Mouse (Mus musculus): Measurements from ENCODE around the gene Fut7.

Fut7 gene

DNA sequence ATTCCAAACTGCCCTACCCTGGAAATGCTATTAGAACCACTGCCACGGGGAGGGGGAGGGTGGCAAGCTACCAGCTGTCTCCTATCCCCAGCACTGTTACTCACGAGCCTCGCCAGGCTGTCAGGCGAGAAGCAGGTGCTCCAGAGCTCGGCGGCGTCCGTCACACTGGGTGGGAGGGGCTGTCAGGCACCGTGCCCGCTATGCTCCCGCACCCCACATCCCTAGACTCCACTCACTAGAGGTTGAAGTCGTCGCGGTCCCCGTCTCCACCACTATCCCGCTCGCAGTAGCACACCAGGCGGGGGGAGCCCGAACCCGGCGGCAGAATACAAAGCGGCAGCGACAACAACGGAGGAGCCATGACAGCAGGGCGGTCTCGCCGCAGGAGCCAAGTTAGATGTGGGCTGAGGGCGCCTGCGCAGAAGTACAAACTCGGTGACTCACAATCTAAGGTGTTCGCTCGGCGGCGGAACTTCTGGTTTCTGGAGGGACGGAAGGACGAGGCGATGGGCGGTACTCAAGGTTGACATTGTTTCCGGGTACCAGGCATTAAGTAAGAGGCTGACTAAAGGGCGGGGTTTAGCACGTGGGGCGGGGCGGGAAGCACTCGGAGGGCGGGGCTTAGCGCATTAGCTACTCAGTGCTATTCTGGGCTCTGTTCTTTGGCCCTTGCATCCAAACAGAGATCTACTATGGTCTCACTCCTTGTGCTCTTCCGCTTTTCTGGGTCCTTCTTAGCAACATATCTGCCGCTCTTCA is 37.7 kb downstream of the Fut7 start, which contains the start of gene Paxx:
TSS of gene Paxx (minus strand) at position 544 of the 759 bp plus-strand sequence.
- peak; percentile 92 to 96 for DNase-seq

GRCm38 (mm10) chr2:25461407-25461806 is 38.3 kb downstream of the Fut7 start:
- DNase-seq = no peak

- no peak for DNase-seq
Measured at GRCm38 (mm10) chr2:25463630-25464029, 40.6 kb downstream of the Fut7 start.

DNA sequence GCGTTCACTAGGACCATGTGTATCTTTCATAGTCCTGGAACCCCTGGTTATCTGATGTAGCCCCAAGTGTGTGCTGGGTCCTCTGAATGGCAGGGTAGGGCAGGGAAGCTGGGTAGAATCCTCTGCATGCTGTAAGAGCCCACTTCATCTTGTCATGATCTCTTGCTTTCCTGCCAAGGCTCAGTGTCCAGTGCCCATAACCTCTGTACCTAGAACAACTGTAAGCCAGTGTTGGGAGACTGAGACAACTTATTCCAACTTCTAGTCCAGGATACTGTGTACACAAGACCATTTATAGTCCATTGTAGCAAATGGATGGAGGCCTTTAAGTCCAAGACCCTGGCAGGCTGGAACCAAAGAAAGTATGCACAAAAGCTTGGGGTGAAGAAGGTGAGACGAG is 42.2 kb downstream of the Fut7 start:
- DNase-seq = no peak

- no peak for DNase-seq
Measured at GRCm38 (mm10) chr2:25465816-25466635, 43.0 kb downstream of the Fut7 start.

GRCm38 (mm10) chr2:25467606-25468303 is 44.7 kb downstream of the Fut7 start:
- DNase-seq = no peak

DNA sequence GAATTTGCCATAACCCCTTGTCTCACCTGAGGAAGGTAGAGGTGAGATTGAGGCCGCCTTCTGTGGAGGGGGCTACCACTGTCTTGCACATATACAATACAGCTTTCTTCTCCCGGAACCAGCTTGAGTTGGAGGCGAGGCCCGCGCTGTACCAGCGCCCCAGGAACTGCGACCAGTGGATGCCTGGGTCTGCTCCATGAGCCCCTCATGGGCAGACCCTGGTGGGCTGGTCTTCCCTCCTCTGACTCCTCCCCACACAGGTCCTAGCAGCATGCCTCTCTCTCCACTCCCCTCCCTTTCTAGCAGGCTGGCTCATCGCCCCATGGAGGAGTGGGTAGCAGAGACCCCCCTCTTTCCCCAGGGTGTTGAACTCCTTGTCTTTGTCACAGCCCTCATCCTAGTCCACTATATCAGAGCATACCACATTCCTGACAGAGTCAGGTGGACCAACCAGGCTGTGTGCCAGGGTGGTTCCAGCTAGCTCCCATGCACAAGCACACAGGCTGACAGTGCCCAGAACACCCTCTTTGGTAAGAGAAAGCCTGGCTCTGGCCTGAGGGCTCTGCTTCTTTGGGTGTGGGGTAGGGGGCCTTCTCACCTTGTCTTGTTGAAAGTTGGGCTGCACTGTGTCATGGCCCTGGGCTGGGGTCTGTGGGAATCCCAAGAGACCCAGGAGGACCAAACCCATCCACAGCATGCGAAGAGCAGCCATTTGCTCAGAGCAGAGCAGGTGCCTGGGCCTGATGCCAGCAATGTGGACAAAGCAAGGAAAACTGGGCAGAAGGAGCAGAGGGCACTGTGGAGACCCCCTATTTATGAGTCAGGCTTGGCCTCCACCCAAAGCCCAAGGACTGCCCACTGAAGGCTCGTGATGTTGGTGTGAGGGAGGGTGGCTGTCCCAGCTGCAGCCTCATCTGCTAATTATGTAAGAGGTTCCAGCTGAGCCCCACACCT is 46.2 kb downstream of the Fut7 start:
- peak; percentile 29 to 52 for DNase-seq

DNA sequence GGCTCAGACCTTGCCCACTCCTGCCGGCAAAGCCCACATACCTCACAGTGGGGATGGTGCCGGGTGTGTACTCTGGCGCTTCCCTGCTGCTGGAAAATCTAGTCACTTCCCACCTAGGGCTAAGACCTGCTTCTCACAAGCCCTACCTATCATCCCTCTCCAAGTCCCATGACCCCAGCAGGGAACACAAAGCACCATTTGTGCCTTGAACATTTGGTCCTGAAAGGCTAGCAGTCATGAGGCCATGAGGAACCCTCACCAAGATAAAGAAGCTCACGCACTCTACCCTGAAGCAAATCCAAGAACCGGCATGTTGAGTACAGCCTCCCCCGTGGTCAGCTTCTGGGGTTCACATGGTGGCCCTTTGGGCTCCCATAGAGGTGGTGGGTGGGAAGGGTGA is 46.9 kb downstream of the Fut7 start, which contains the start of gene Ptgds:
TSS of gene Ptgds (minus strand) at position 78 of the 400 bp plus-strand sequence.
- DNase-seq = no peak

DNA sequence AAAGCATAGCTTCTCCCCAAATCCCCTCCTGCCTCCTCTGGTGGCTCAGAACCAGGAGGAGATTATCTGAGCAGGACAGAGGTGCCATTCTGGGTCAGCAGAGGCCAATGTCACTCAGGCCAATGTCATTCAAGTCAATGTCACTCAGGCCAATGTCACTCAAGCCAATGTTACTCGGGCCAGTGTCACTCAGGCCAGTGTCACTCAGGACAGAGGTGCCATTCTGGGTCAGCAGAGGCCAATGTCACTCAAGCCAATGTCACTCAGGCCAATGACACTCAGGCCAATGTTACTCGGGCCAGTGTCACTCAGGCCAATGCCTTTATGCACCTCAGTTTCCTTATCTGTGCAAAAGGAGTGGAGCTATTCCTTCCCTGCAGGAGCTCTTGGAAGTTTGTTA is 49.5 kb downstream of the Fut7 start:
- DNase-seq = no peak

All from kidney, postnatal 4 days (tissue).